Mouse (Mus musculus) neural tube, embryonic 15.5 days (tissue): ENCODE measurements around the gene Hivep1. TPM values are rescaled to one million over a fixed set of nuclear protein-coding genes. Genes with fewer than 3 reads are reported as not detected.

Experiments
- ATAC-seq: fragments of 200-750 bp; cut with Nextera tagmentation; 2 replicates; pipeline ENCODE4 v1.8.0; 2017; ENCODE audit warnings: mild to moderate bottlenecking, moderate TSS enrichment, moderate library complexity; ENCODE audit not compliant: low FRiP score
- H3K27ac ChIP-seq: fragments of 300-500 bp; sonication (generic); replicated peaks from 2 replicates; pipeline ENCODE4 v1.5.1; 2015; ENCODE audit warnings: mild to moderate bottlenecking, inconsistent platforms
- H3K27me3 ChIP-seq: fragments of 300-500 bp; sonication (generic); replicated peaks from 2 replicates; pipeline ENCODE4 v1.6.1; 2015; ENCODE audit warnings: inconsistent platforms
- H3K36me3 ChIP-seq: fragments of 300-500 bp; sonication (generic); 2 replicates; pipeline ENCODE4 v1.6.1; 2015; ENCODE audit warnings: inconsistent platforms
- H3K4me1 ChIP-seq: fragments of 300-500 bp; sonication (generic); 2 replicates; pipeline ENCODE4 v1.6.1; 2015; ENCODE audit warnings: inconsistent platforms
- H3K4me2 ChIP-seq: fragments of 300-500 bp; sonication (generic); 2 replicates; pipeline ENCODE4 v1.6.1; 2015; ENCODE audit warnings: inconsistent platforms, mild to moderate bottlenecking, moderate library complexity
- H3K4me3 ChIP-seq: fragments of 300-500 bp; sonication (generic); replicated peaks from 2 replicates; pipeline ENCODE4 v1.5.1; 2015; ENCODE audit warnings: mild to moderate bottlenecking, inconsistent platforms
- H3K9ac ChIP-seq: fragments of 300-500 bp; sonication (generic); replicated peaks from 2 replicates; pipeline ENCODE4 v1.6.1; 2015; ENCODE audit warnings: mild to moderate bottlenecking, inconsistent platforms
- H3K9me3 ChIP-seq: fragments of 300-500 bp; sonication (generic); replicated peaks from 2 replicates; pipeline ENCODE4 v1.6.1; 2016; ENCODE audit warnings: inconsistent platforms
- WGBS: fragments of 180-500 bp; shearing (Covaris S2); methylation state at CpG from one replicate; pipeline ENCODE4 v1.1.7; 2015; ENCODE audit warnings: mixed read lengths; 5-methylcytosine and 5-hydroxymethylcytosine counted together
- polyA plus RNA-seq: library from polyadenylated mRNA; unstranded; fragments of >200 nt; fragmentation: Nextera tagmentation; extraction: Ambion mirVana; gene quantifications from 2 replicates; pipeline ENCODE4 v1.2.1, GENCODE M21; 2015

Hivep1 gene
- polyA plus RNA-seq, result 15.6 and 17.6 TPM in 2 replicates

DNA sequence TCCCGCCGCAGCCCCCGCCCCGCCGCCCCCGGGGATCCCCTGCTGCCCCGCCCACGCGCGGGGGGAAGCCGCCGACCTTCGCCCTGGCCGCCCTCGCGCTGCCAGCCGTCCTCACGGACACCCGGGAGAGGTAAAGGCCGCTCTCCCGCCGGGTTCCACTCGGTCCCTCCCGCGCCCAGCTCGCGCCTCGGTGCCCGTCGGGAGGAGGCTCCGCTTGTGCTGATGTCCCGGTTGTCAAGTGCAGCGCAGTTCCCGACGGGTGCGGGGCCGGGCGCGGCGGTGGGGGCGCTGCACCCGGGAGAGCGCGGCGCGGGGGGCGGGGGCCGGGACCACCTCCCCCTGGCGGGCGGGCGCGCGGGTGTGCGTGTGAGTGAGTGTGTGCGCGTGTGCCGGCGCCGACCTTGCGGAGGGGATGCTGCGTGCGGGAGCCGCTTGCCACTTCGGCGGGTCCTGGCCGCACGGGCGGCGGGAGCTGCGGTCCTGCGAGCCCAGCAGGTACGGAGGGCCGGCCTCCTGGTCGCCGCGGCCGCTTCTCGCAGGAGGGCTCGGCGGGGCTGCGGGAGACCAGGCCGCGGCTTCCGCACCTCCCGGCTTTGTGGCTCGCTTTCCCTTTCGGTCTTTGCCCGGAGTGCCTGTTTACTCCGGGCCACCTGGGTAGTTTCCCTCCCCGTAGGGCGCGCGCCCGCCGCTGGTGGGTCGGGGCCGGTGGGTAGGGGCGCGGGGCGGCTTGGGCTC lies at the start of gene Hivep1:
Hivep1 (plus strand) TSS at position 61 of the 735 bp plus-strand sequence.
- Histone ChIP-seq H3K27me3 (no peaks in the 10 kb centered on the region), H3K4me2 (peak within 1 kb of the TSS; percentile 93), H3K9ac (peak within 1 kb of the TSS; percentile 88), H3K4me3 (peak within 1 kb of the TSS; percentile 82), H3K9me3 (no peaks in the 10 kb centered on the region), H3K4me1 (peaks cover 42% of the 10 kb centered on the region), H3K27ac (peak within 1 kb of the TSS; percentile 96), H3K36me3 (peaks cover 6% of the 10 kb centered on the region; the same call in 1 of the 2 replicates)
- peak; percentile 78 for ATAC-seq
- under 1% methylated on average over 68 of the region's 100 CpGs for WGBS

- H3K9me3 ChIP-seq, result no peaks in the 10 kb centered on the region
- WGBS, result 57% methylated on average over 10 of the region's 10 CpGs
- no peak overlapping the region for H3K4me2 ChIP-seq
- H3K4me3 ChIP-seq, result no peak overlapping the region
- no peaks in the 10 kb centered on the region for H3K27me3 ChIP-seq
- no peaks in the 10 kb centered on the region for H3K4me1 ChIP-seq
- no peaks in the 10 kb centered on the region for H3K36me3 ChIP-seq
- no peak for ATAC-seq
- no peak overlapping the region for H3K27ac ChIP-seq
- no peak overlapping the region for H3K9ac ChIP-seq
Measured at GRCm38 (mm10) chr13:42015484-42016045, 36.3 kb upstream of the Hivep1 start.

DNA sequence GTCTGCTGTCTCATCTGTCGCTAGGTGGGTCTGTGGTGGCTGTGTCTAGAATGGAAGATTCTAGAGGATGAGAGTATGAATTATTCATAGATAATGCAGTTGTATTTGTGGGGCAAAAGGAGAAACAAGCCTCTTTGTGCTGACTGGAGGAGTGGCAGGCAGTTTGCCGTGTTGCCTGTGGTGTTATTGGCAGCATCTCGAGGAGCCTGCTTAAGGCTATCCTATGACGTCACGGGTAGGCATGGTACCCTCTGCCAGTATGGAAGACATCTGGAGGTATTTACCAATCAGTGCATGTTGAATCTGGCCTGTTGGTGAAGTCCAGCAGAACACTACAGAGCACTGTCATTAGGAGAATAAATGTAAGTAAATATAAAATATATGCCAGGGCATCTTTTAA lies 35.6 kb upstream of the Hivep1 start:
- ATAC-seq, result no peak
- Histone ChIP-seq H3K4me1 (no peaks in the 10 kb centered on the region), H3K4me2 (no peak overlapping the region), H3K27me3 (no peaks in the 10 kb centered on the region), H3K27ac (no peak overlapping the region), H3K9me3 (no peaks in the 10 kb centered on the region), H3K9ac (no peak overlapping the region), H3K36me3 (no peaks in the 10 kb centered on the region), H3K4me3 (no peak overlapping the region)
- WGBS, result 74% methylated on average over 5 of the region's 5 CpGs

GRCm38 (mm10) chr13:42018356-42018755 lies 33.5 kb upstream of the Hivep1 start:
- Histone ChIP-seq H3K36me3 (no peaks in the 10 kb centered on the region), H3K27me3 (no peaks in the 10 kb centered on the region), H3K9ac (no peak overlapping the region), H3K4me3 (no peak overlapping the region), H3K9me3 (no peaks in the 10 kb centered on the region), H3K4me1 (no peaks in the 10 kb centered on the region), H3K27ac (no peak overlapping the region), H3K4me2 (no peak overlapping the region)
- WGBS, result 40% methylated on average over 2 of the region's 2 CpGs
- no peak for ATAC-seq

DNA sequence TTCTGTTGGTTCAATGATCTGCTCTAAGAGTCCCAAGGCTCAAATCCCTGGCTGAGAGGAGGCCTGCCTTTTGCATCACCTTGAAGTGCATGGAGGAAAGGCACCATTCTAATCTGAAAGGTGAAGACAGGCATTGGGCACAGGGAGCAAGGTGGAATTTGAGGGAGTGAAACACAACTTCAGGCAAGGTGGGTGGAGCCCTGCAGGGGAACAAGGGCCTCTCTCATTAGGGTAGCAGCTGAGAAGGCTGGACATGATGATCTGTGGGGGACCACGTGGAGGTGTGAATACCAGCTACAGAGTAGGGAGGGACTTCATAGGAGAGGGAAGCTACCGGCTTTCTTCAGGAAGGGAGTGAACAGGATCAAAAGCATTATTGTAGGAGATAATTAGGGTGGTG lies 10.6 kb upstream of the Hivep1 start:
- 6% methylated on average over 2 of the region's 2 CpGs for WGBS
- H3K4me3 ChIP-seq, result no peak overlapping the region
- no peaks in the 10 kb centered on the region for H3K4me1 ChIP-seq
- no peak overlapping the region for H3K9ac ChIP-seq
- ATAC-seq, result no peak
- H3K4me2 ChIP-seq, result no peak overlapping the region
- no peak overlapping the region for H3K27ac ChIP-seq
- no peaks in the 10 kb centered on the region for H3K36me3 ChIP-seq
- no peaks in the 10 kb centered on the region for H3K9me3 ChIP-seq
- H3K27me3 ChIP-seq, result no peaks in the 10 kb centered on the region

DNA sequence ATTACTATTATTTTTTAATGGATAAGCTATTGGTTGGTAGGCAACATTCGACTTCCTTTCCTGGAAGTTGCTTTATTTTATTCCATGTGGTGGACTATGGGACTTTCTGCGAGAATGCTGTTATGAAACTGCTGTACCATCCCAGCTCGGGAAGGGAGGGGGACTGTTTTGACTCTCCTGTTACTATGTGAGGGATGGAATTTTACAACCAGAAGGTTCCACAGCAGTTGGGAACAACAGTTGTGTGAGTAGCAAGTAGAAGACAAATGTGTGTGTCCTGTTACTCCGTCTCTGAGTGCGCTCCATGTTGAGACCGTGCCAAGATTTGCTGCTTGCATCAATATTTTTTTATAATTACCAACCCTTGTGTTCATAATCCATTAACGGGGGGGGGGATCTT lies 8.4 kb upstream of the Hivep1 start:
- H3K27me3 ChIP-seq, result no peaks in the 10 kb centered on the region
- no peak for ATAC-seq
- H3K9me3 ChIP-seq, result no peaks in the 10 kb centered on the region
- H3K4me3 ChIP-seq, result no peak overlapping the region
- WGBS, result 91% methylated on average over 7 of the region's 7 CpGs
- no peaks in the 10 kb centered on the region for H3K4me1 ChIP-seq
- H3K36me3 ChIP-seq, result no peaks in the 10 kb centered on the region
- H3K27ac ChIP-seq, result no peak overlapping the region
- H3K9ac ChIP-seq, result no peak overlapping the region
- H3K4me2 ChIP-seq, result no peak overlapping the region

- Histone ChIP-seq H3K4me3 (peak overlapping the region; percentile 62), H3K4me2 (peak overlapping the region; percentile 93), H3K36me3 (no peaks in the 10 kb centered on the region), H3K9me3 (no peaks in the 10 kb centered on the region), H3K27ac (peak overlapping the region; percentile 74), H3K9ac (peak overlapping the region; percentile 62), H3K4me1 (peaks cover 28% of the 10 kb centered on the region), H3K27me3 (no peaks in the 10 kb centered on the region)
- peak; percentile 9; the same call in 1 of the 2 replicates for ATAC-seq
- under 1% methylated on average over 46 of the region's 48 CpGs for WGBS
Measured at GRCm38 (mm10) chr13:42048991-42049773, 2.6 kb upstream of the Hivep1 start.

GRCm38 (mm10) chr13:42049774-42050125 lies 2.1 kb upstream of the Hivep1 start:
- H3K27ac ChIP-seq, result peak overlapping the region; percentile 74
- no peak for ATAC-seq
- H3K4me2 ChIP-seq, result peak overlapping the region; percentile 93
- H3K27me3 ChIP-seq, result no peaks in the 10 kb centered on the region
- peak overlapping the region; percentile 62 for H3K4me3 ChIP-seq
- peak overlapping the region; percentile 62 for H3K9ac ChIP-seq
- 1% methylated on average over 8 of the region's 8 CpGs for WGBS
- H3K4me1 ChIP-seq, result peaks cover 34% of the 10 kb centered on the region
- H3K36me3 ChIP-seq, result no peaks in the 10 kb centered on the region
- no peaks in the 10 kb centered on the region for H3K9me3 ChIP-seq

DNA sequence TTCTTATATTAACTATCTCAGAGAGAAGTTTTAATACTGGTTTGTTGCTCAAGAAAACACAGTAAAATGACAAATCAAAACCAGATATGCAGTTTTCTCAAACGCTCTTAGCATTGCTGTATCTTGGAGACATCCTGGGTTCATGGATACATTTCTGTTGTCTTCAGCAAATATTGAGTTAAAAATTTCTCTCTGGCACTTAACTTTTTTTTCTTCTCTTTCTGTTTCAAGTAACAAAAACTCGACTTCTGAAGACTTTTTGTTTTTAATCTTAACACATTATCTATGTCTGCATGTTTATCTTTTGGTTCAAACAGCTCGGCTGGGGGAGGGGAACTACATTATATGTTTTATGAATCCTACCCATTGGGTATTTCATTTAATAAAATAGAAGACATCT lies 1.7 kb upstream of the Hivep1 start:
- no peaks in the 10 kb centered on the region for H3K9me3 ChIP-seq
- H3K36me3 ChIP-seq, result no peaks in the 10 kb centered on the region
- peak overlapping the region; percentile 62 for H3K4me3 ChIP-seq
- H3K4me1 ChIP-seq, result peaks cover 38% of the 10 kb centered on the region
- no peak overlapping the region for H3K27ac ChIP-seq
- H3K4me2 ChIP-seq, result peak overlapping the region; percentile 93
- WGBS, result 17% methylated on average over 3 of the region's 3 CpGs
- ATAC-seq, result no peak
- H3K27me3 ChIP-seq, result no peaks in the 10 kb centered on the region
- no peak overlapping the region for H3K9ac ChIP-seq

- no peaks in the 10 kb centered on the region for H3K36me3 ChIP-seq
- peaks cover 42% of the 10 kb centered on the region for H3K4me1 ChIP-seq
- peak overlapping the region; percentile 88 for H3K9ac ChIP-seq
- peak overlapping the region; percentile 82 for H3K4me3 ChIP-seq
- H3K9me3 ChIP-seq, result no peaks in the 10 kb centered on the region
- ATAC-seq, result no peak
- H3K27me3 ChIP-seq, result no peaks in the 10 kb centered on the region
- WGBS, result 3% methylated on average over 10 of the region's 10 CpGs
- H3K4me2 ChIP-seq, result peak overlapping the region; percentile 93
- H3K27ac ChIP-seq, result peak overlapping the region; percentile 96
Measured at GRCm38 (mm10) chr13:42050880-42051201, 980 bp upstream of the Hivep1 start.

- Histone ChIP-seq H3K9me3 (no peaks in the 10 kb centered on the region), H3K4me3 (peak overlapping the region; percentile 82), H3K9ac (peak overlapping the region; percentile 88), H3K27me3 (no peaks in the 10 kb centered on the region), H3K4me2 (peak overlapping the region; percentile 93), H3K4me1 (peaks cover 42% of the 10 kb centered on the region), H3K36me3 (peaks cover 2% of the 10 kb centered on the region; the same call in 1 of the 2 replicates), H3K27ac (peak overlapping the region; percentile 96)
- ATAC-seq, result peak; percentile 85
- WGBS, result 1% methylated on average over 40 of the region's 51 CpGs
Measured at GRCm38 (mm10) chr13:42051202-42051906, 467 bp upstream of the Hivep1 start.
